Mouse (Mus musculus) E14TG2a.4 (cell line): ENCODE results near the gene Nipsnap2.
"Not testable (repeated sequence)": the region's sequence is repeated elsewhere in the genome, so short reads cannot be mapped to it uniquely, and the experiment has no call there.

Experiments
- H3K27me3 ChIP-seq: 2 replicates; pipeline ENCODE4 v1.6.1; 2014; ENCODE audit warnings: low read length, control low read depth; ENCODE audit not compliant: insufficient read depth
- H3K36me3 ChIP-seq: 2 replicates; pipeline ENCODE4 v1.6.1; 2014; ENCODE audit warnings: low read length, control low read depth; ENCODE audit not compliant: insufficient read depth
- H3K4me1 ChIP-seq: replicated peaks from 2 replicates; pipeline ENCODE4 v1.6.1; 2014; ENCODE audit warnings: low read depth, low read length, control low read depth
- H3K4me3 ChIP-seq: replicated peaks from 2 replicates; pipeline ENCODE4 v1.5.1; 2014; ENCODE audit warnings: mild to moderate bottlenecking, low read length
- H3K9me3 ChIP-seq: 2 replicates; pipeline ENCODE4 v1.6.1; 2014; ENCODE audit warnings: low read length, control low read depth
- CTCF ChIP-seq: conservative IDR thresholded peaks from 2 replicates; pipeline ENCODE4 v1.5.1; 2014; ENCODE audit warnings: low read length
- NANOG ChIP-seq: IDR thresholded peaks from 2 replicates; pipeline ENCODE4 v1.6.1; 2014; ENCODE audit warnings: borderline replicate concordance, low read length, mixed read lengths
- POU5F1 ChIP-seq: IDR thresholded peaks from 2 replicates; pipeline ENCODE4 v1.6.1; 2014; ENCODE audit warnings: low read length, borderline replicate concordance

Gene Nipsnap2

GRCm38 (mm10) chr5:129724834-129725773 lies at the start of gene Nipsnap2:
TSS of gene Nipsnap2 (plus strand) at chr5:129725063.
- TF ChIP-seq CTCF (peak; percentile 58), POU5F1 (no peak)
- no peaks in the 10 kb centered on the region for H3K27me3 ChIP-seq
- no peaks in the 10 kb centered on the region for H3K9me3 ChIP-seq
- H3K4me3 ChIP-seq: peak within 1 kb of the TSS; percentile 84
- H3K36me3 ChIP-seq: no peaks in the 10 kb centered on the region; the same call in 1 of the 2 replicates
- peaks cover 65% of the 10 kb centered on the region for H3K4me1 ChIP-seq

GRCm38 (mm10) chr5:129685141-129685540 lies 39.7 kb upstream of the Nipsnap2 start:
- not testable (repeated sequence) for H3K36me3 ChIP-seq, H3K4me1 ChIP-seq, H3K27me3 ChIP-seq, H3K9me3 ChIP-seq
- H3K4me3 ChIP-seq: peak overlapping the region; percentile 50

- no peaks in the 10 kb centered on the region for H3K9me3 ChIP-seq
- peaks cover 10% of the 10 kb centered on the region for H3K4me1 ChIP-seq
- no peaks in the 10 kb centered on the region for H3K36me3 ChIP-seq
- H3K4me3 ChIP-seq: no peak overlapping the region
- no peak for TF ChIP-seq NANOG
- no peak for TF ChIP-seq CTCF
- no peak for TF ChIP-seq POU5F1
- H3K27me3 ChIP-seq: no peaks in the 10 kb centered on the region
Observed at GRCm38 (mm10) chr5:129687621-129688020, 37.2 kb upstream of the Nipsnap2 start.

- no peak for TF ChIP-seq NANOG
- no peak for TF ChIP-seq POU5F1
- TF ChIP-seq CTCF: no peak
- Histone ChIP-seq H3K4me3 (no peak overlapping the region), H3K27me3 (no peaks in the 10 kb centered on the region)
Observed at GRCm38 (mm10) chr5:129690528-129690927, 34.3 kb upstream of the Nipsnap2 start.

GRCm38 (mm10) chr5:129700506-129700905 lies 24.4 kb upstream of the Nipsnap2 start:
- Histone ChIP-seq H3K4me1 (0 out of 2 replicates have a peak, but pooled peaks cover 4% of the 10 kb centered on the region), H3K36me3 (no peaks in the 10 kb centered on the region), H3K27me3 (peaks cover 6% of the 10 kb centered on the region; the same call in 1 of the 2 replicates), H3K4me3 (peak overlapping the region; percentile 69), H3K9me3 (no peaks in the 10 kb centered on the region; the same call in 1 of the 2 replicates)
- TF ChIP-seq POU5F1: no peak

More at GRCm38 (mm10) chr5:129690528-129690927, 34.3 kb upstream of the Nipsnap2 start:
- Histone ChIP-seq H3K36me3 (no peaks in the 10 kb centered on the region), H3K9me3 (no peaks in the 10 kb centered on the region), H3K4me1 (peaks cover 6% of the 10 kb centered on the region)

- no peak for TF ChIP-seq CTCF
- no peak overlapping the region for H3K4me3 ChIP-seq
- no peaks in the 10 kb centered on the region for H3K36me3 ChIP-seq
- peaks cover 6% of the 10 kb centered on the region; the same call in 1 of the 2 replicates for H3K27me3 ChIP-seq
- 0 out of 2 replicates have a peak, but pooled peaks cover 4% of the 10 kb centered on the region for H3K4me1 ChIP-seq
- no peaks in the 10 kb centered on the region; the same call in 1 of the 2 replicates for H3K9me3 ChIP-seq
Observed at GRCm38 (mm10) chr5:129701706-129702105, 23.2 kb upstream of the Nipsnap2 start.

GRCm38 (mm10) chr5:129703368-129703767 lies 21.5 kb upstream of the Nipsnap2 start:
- TF ChIP-seq CTCF (no peak), NANOG (no peak), POU5F1 (no peak)
- H3K27me3 ChIP-seq: peaks cover 4% of the 10 kb centered on the region; the same call in 1 of the 2 replicates
- no peaks in the 10 kb centered on the region for H3K9me3 ChIP-seq
- peaks cover 7% of the 10 kb centered on the region for H3K4me1 ChIP-seq
- no peak overlapping the region for H3K4me3 ChIP-seq
- H3K36me3 ChIP-seq: no peaks in the 10 kb centered on the region

- Histone ChIP-seq H3K4me3 (no peak within 1 kb of the TSS), H3K4me1 (peaks cover 44% of the 10 kb centered on the region), H3K36me3 (no peaks in the 10 kb centered on the region), H3K9me3 (no peaks in the 10 kb centered on the region), H3K27me3 (no peaks in the 10 kb centered on the region)
- no peak for TF ChIP-seq CTCF
- no peak for TF ChIP-seq POU5F1
- TF ChIP-seq NANOG: no peak
Observed at GRCm38 (mm10) chr5:129708412-129708811, 16.5 kb upstream of the Nipsnap2 start, which contains the start of gene Sept14. TSS of gene Sept14 (minus strand) at chr5:129708512.
